Mouse (Mus musculus) kidney, adult 2 months (tissue): ENCODE measurements around the gene Prkag2. TPM values are rescaled to one million over a fixed set of nuclear protein-coding genes. Genes with fewer than 3 reads are reported as not detected.
A peak's percentile ranks its signal among the peaks of the same experiment; 100 is the strongest.

Experiments
- DNase-seq: peaks from one replicate; pipeline ENCODE4 v3.0.0; 2021
- H3K27ac ChIP-seq: fragments of 200-500 bp; 2 replicates; pipeline ENCODE4 v1.5.1; 2012; ENCODE audit warnings: low read depth, low read length, control low read depth, inconsistent platforms; ENCODE audit not compliant: insufficient read depth
- H3K27me3 ChIP-seq: fragments of 200-500 bp; replicated peaks from 2 replicates; pipeline ENCODE4 v1.6.1; 2012; ENCODE audit warnings: mild to moderate bottlenecking, moderate library complexity, low read length, inconsistent platforms; ENCODE audit not compliant: control insufficient read depth, insufficient read depth
- H3K36me3 ChIP-seq: fragments of 200-500 bp; 2 replicates; pipeline ENCODE4 v1.6.1; 2012; ENCODE audit warnings: mild to moderate bottlenecking, moderate library complexity, low read length, inconsistent platforms; ENCODE audit not compliant: control insufficient read depth, insufficient read depth
- H3K4me1 ChIP-seq: fragments of 200-500 bp; 2 replicates; pipeline ENCODE4 v1.6.1; 2011; ENCODE audit warnings: low read length; ENCODE audit not compliant: control insufficient read depth, insufficient read depth
- H3K4me3 ChIP-seq: fragments of 200-500 bp; 2 replicates; pipeline ENCODE4 v1.5.1; 2011; ENCODE audit warnings: mild to moderate bottlenecking, low read depth, low read length, control low read depth; ENCODE audit not compliant: insufficient read depth
- CTCF ChIP-seq: fragments of 200-500 bp; conservative IDR thresholded peaks from 2 replicates; pipeline ENCODE4 v1.5.1; 2011; ENCODE audit warnings: low read depth, mild to moderate bottlenecking, control low read depth, low read length, moderate library complexity, mixed read lengths; ENCODE audit not compliant: insufficient read depth, insufficient read length
- POLR2A ChIP-seq: fragments of 200-500 bp; IDR thresholded peaks from one replicate; pipeline ENCODE4 v1.6.1; 2011; ENCODE audit warnings: low read depth, low read length, control low read depth
- WGBS: fragments of 180-500 bp; shearing (Covaris S2); methylation state at CpG from one replicate; pipeline ENCODE4 v1.1.7; 2018; 5-methylcytosine and 5-hydroxymethylcytosine counted together
- polyA plus RNA-seq: library from polyadenylated mRNA; depleted of rRNA; stranded (reverse); fragments of >200 nt; gene quantifications from 2 replicates; pipeline ENCODE4 v1.2.3, GENCODE M21; 2012; rRNA removed

Prkag2 gene
- 29.5 and 36.8 TPM in 2 replicates for polyA plus RNA-seq

DNA sequence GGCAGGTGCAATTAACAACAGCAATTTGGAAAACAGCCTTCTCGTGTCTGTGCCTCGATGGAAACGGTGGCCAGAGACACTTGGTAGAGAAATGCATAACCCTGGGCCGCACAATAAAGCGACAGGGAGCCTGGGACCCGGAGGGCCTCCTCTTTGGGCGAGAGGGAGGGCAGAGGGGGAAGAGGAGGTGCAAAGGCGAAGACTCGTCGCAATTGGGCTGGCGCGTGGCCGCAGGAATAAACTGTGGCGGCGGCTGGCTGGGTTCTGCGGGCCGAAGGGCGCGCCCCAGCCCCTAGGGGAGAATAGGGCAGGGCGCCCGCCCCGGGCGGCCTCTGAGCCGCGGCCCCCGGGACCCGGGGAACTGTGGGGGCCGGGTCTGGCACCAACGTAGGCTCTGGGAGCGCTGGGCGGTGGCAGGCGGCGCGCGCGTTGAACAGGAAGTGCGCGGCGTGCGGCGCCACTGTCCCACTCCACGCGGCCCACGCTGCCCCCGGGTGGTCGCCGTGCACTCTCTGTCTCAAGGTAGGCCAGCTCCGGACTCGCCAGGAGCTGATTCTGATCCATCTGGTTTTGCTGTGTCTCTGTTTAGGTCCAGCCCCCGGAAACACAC is at the start of gene Prkag2:
Gene Prkag2, minus strand, starts transcription at position 127 of the 610 bp plus-strand sequence.
- peak within 1 kb of the TSS; percentile 54 for H3K4me3 ChIP-seq
- TF ChIP-seq POLR2A = no peak
- TF ChIP-seq CTCF = no peak
- under 1% methylated on average over 49 of the region's 50 CpGs for WGBS
- peak within 1 kb of the TSS; percentile 81 for H3K27ac ChIP-seq
- H3K4me1 ChIP-seq = peaks cover 8% of the 10 kb centered on the region; the same call in 1 of the 2 replicates
- H3K27me3 ChIP-seq = no peaks in the 10 kb centered on the region
- H3K36me3 ChIP-seq = no peaks in the 10 kb centered on the region
- peak; percentile 90 for DNase-seq

- no peaks in the 10 kb centered on the region for H3K27me3 ChIP-seq
- H3K4me3 ChIP-seq = no peak overlapping the region
- WGBS = 71% methylated on average over 2 of the region's 2 CpGs
- H3K4me1 ChIP-seq = no peaks in the 10 kb centered on the region
- no peaks in the 10 kb centered on the region for H3K36me3 ChIP-seq
- TF ChIP-seq CTCF (no peak), POLR2A (no peak)
- no peak for DNase-seq
- H3K27ac ChIP-seq = no peak overlapping the region
These were observed 49.0 kb upstream of the Prkag2 start for GRCm38 (mm10) chr5:25149331-25149965.

DNA sequence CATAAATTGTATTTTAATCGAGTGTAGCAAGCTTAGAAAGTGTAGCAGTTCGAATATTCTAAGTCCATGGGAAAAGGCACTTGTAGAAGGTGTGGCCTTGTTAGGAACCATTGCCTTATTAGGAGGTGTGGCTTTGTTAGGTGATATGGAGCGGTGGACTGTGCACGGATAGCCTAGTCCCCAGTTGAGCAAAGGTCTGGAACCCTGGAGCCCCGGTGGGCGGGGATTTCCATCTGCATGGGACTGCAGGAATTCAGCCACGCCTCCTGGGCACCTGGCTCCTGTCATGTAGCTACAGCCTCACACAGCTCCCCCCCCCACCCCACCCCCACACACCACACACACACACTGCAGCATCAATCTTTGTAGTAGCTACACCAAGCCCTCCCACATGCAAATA is 46.3 kb upstream of the Prkag2 start:
- Histone ChIP-seq H3K4me1 (no peaks in the 10 kb centered on the region), H3K4me3 (no peak overlapping the region), H3K27me3 (no peaks in the 10 kb centered on the region), H3K27ac (no peak overlapping the region), H3K36me3 (no peaks in the 10 kb centered on the region)
- DNase-seq = peak; percentile 57
- 75% methylated on average over 7 of the region's 7 CpGs for WGBS
- TF ChIP-seq CTCF (no peak), POLR2A (no peak)

- TF ChIP-seq POLR2A (no peak), CTCF (no peak)
- DNase-seq = no peak
- H3K36me3 ChIP-seq = no peaks in the 10 kb centered on the region
- no peaks in the 10 kb centered on the region; the same call in 1 of the 2 replicates for H3K27me3 ChIP-seq
- H3K27ac ChIP-seq = no peak overlapping the region
- no peaks in the 10 kb centered on the region for H3K4me1 ChIP-seq
- WGBS = 87% methylated on average over 4 of the region's 4 CpGs
- H3K4me3 ChIP-seq = no peak overlapping the region
These were observed 27.4 kb upstream of the Prkag2 start for GRCm38 (mm10) chr5:25127865-25128264.

DNA sequence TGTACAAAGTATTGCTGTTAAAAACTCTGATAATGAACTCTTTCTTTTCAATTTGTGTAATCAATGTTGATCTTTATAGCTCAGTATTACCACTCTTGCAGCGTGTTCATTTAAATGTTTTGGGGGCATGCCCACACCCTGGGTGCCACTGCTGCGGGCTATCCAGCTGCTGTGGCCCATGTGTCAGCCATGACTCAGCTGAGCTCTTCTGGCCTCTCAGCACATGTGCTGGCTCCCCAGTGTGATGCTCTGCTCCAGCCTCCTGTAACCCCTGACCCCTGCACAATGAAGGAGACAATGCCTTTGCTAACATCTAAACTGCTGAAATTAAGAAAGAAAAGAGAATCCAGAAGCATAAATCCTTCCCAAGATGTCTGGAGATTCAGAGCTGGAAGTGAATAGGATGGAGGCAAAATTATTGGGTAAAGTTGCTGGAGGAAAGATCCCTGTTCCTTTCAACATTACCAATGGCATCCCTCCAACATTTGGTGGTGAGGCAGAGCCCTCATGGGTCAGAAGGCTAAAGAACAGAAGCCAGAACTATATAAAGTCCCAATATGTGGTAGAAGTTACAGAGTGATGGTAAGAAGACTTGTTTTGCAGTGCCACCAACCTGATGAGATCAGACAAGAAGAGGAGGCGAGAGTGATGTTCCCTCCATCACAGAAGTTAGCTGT is 25.6 kb upstream of the Prkag2 start:
- Histone ChIP-seq H3K4me3 (no peak overlapping the region), H3K27me3 (no peaks in the 10 kb centered on the region; the same call in 1 of the 2 replicates), H3K27ac (no peak overlapping the region), H3K4me1 (no peaks in the 10 kb centered on the region), H3K36me3 (no peaks in the 10 kb centered on the region)
- TF ChIP-seq POLR2A = no peak
- no peak for TF ChIP-seq CTCF
- WGBS = 89% methylated on average over 3 of the region's 3 CpGs
- no peak for DNase-seq

- Histone ChIP-seq H3K4me1 (no peaks in the 10 kb centered on the region), H3K36me3 (no peaks in the 10 kb centered on the region), H3K4me3 (no peak overlapping the region), H3K27ac (no peak overlapping the region), H3K27me3 (no peaks in the 10 kb centered on the region; the same call in 1 of the 2 replicates)
- WGBS = 95% methylated on average over 1 of the region's 1 CpGs
- DNase-seq = no peak
- TF ChIP-seq CTCF = peak; percentile 45
- TF ChIP-seq POLR2A = no peak
These were observed 22.1 kb upstream of the Prkag2 start for GRCm38 (mm10) chr5:25122534-25122933.

DNA sequence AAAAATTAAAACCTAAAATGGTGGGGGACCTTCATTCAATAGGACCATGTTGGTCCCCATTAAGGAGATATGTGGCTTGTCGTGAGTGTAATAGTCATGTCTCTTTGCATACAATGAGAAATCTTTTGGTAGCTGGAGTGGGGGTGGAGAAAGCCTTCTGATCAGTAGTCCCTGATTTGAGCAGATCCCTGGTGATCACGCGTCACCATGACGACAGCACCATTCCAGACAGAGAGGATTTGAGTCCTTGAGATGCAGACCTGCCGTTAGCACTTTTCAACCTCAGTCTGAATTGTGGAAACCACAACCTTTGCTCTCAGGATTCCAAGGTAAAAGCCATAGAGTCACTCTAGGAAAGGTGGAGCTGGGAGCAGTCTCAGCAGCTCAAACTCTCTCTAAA is 18.7 kb upstream of the Prkag2 start:
- Histone ChIP-seq H3K4me1 (no peaks in the 10 kb centered on the region), H3K27ac (no peak overlapping the region), H3K36me3 (no peaks in the 10 kb centered on the region), H3K4me3 (no peak overlapping the region), H3K27me3 (no peaks in the 10 kb centered on the region)
- DNase-seq = no peak
- WGBS = 82% methylated on average over 5 of the region's 5 CpGs
- TF ChIP-seq CTCF (no peak), POLR2A (no peak)
